Mouse (Mus musculus) small intestine, adult 2 months (tissue): ENCODE measurements around the gene Gfod1. TPM values are rescaled to one million over a fixed set of nuclear protein-coding genes. Genes with fewer than 3 reads are reported as not detected.
A peak's percentile ranks its signal among the peaks of the same experiment; 100 is the strongest.

Experiments used
- H3K27ac ChIP-seq: fragments of 200-500 bp; 2 replicates; pipeline ENCODE4 v1.5.1; 2012; ENCODE audit warnings: low read depth, low read length, control low read depth, inconsistent platforms; ENCODE audit not compliant: insufficient read depth
- H3K27me3 ChIP-seq: fragments of 200-500 bp; 2 replicates; pipeline ENCODE4 v1.6.1; 2012; ENCODE audit warnings: mild to moderate bottlenecking, moderate library complexity, low read length, inconsistent platforms; ENCODE audit not compliant: control insufficient read depth, insufficient read depth
- H3K36me3 ChIP-seq: fragments of 200-500 bp; 2 replicates; pipeline ENCODE4 v1.6.1; 2012; ENCODE audit warnings: mild to moderate bottlenecking, low read length, control low read depth, inconsistent platforms; ENCODE audit not compliant: control insufficient read depth, insufficient read depth
- H3K4me1 ChIP-seq: fragments of 200-500 bp; 2 replicates; pipeline ENCODE4 v1.6.1; 2012; ENCODE audit warnings: low read length, inconsistent platforms, mixed read lengths; ENCODE audit not compliant: control insufficient read depth, insufficient read depth, insufficient read length
- H3K4me3 ChIP-seq: fragments of 200-500 bp; 2 replicates; pipeline ENCODE4 v1.5.1; 2012; ENCODE audit warnings: low read depth, mild to moderate bottlenecking, control low read depth, inconsistent platforms, low read length, moderate library complexity
- CTCF ChIP-seq: fragments of 200-500 bp; IDR thresholded peaks from 2 replicates; pipeline ENCODE4 v1.5.1; 2012; ENCODE audit warnings: low read depth, mild to moderate bottlenecking, control low read depth, inconsistent platforms, low read length, moderate library complexity, mixed read lengths; ENCODE audit not compliant: insufficient replicate concordance, insufficient read length; ENCODE audit errors: extremely low read depth
- POLR2A ChIP-seq: fragments of 200-500 bp; IDR thresholded peaks from 2 replicates; pipeline ENCODE4 v1.6.1; 2012; ENCODE audit warnings: low read depth, mild to moderate bottlenecking, control low read depth, inconsistent platforms, low read length, moderate library complexity
- WGBS: fragments of 180-500 bp; shearing (Covaris S2); methylation state at CpG from one replicate; pipeline ENCODE4 v1.1.7; 2018; 5-methylcytosine and 5-hydroxymethylcytosine counted together
- polyA plus RNA-seq: library from polyadenylated mRNA; depleted of rRNA; stranded (reverse); fragments of >200 nt; gene quantifications from 2 replicates; pipeline ENCODE4 v1.2.3, GENCODE M21; 2012

Gene Gfod1
- polyA plus RNA-seq, 1 experiment = 4.3 TPM

- TF ChIP-seq POLR2A = no peak
- TF ChIP-seq CTCF = no peak
- H3K4me1 ChIP-seq = peaks cover 18% of the 10 kb centered on the region
- H3K27ac ChIP-seq = peak overlapping the region; percentile 68
- H3K36me3 ChIP-seq = no peaks in the 10 kb centered on the region
- H3K27me3 ChIP-seq = no peaks in the 10 kb centered on the region
- no peak overlapping the region for H3K4me3 ChIP-seq
- 15% methylated on average over 13 of the region's 13 CpGs for WGBS
Observed at GRCm38 (mm10) chr13:43231965-43232860, 71.8 kb downstream of the Gfod1 start.

- Histone ChIP-seq H3K4me1 (peaks cover 18% of the 10 kb centered on the region), H3K36me3 (no peaks in the 10 kb centered on the region), H3K4me3 (no peak overlapping the region), H3K27me3 (no peaks in the 10 kb centered on the region), H3K27ac (no peak overlapping the region)
- TF ChIP-seq CTCF (no peak), POLR2A (no peak)
- WGBS = 65% methylated on average over 4 of the region's 4 CpGs
Observed at GRCm38 (mm10) chr13:43230842-43231241, 73.1 kb downstream of the Gfod1 start.

- H3K27ac ChIP-seq = no peak overlapping the region
- H3K4me3 ChIP-seq = no peak overlapping the region
- H3K36me3 ChIP-seq = no peaks in the 10 kb centered on the region
- no peaks in the 10 kb centered on the region for H3K27me3 ChIP-seq
- TF ChIP-seq CTCF = no peak
- no peak for TF ChIP-seq POLR2A
- peaks cover 18% of the 10 kb centered on the region for H3K4me1 ChIP-seq
- 87% methylated on average over 6 of the region's 6 CpGs for WGBS
Observed at GRCm38 (mm10) chr13:43230238-43230637, 73.7 kb downstream of the Gfod1 start.

- Histone ChIP-seq H3K4me1 (peaks cover 18% of the 10 kb centered on the region), H3K36me3 (no peaks in the 10 kb centered on the region), H3K27me3 (no peaks in the 10 kb centered on the region), H3K4me3 (no peak overlapping the region), H3K27ac (no peak overlapping the region)
- no peak for TF ChIP-seq POLR2A
- WGBS = 83% methylated on average over 3 of the region's 3 CpGs
Observed at GRCm38 (mm10) chr13:43229767-43230166, 74.2 kb downstream of the Gfod1 start.

GRCm38 (mm10) chr13:43228141-43228540 lies 75.8 kb downstream of the Gfod1 start:
- 61% methylated on average over 6 of the region's 6 CpGs for WGBS
- peaks cover 18% of the 10 kb centered on the region for H3K4me1 ChIP-seq
- H3K27me3 ChIP-seq = no peaks in the 10 kb centered on the region
- H3K36me3 ChIP-seq = no peaks in the 10 kb centered on the region
- no peak overlapping the region for H3K27ac ChIP-seq
- no peak overlapping the region for H3K4me3 ChIP-seq
- TF ChIP-seq CTCF = no peak
- TF ChIP-seq POLR2A = no peak

GRCm38 (mm10) chr13:43226041-43226440 lies 77.9 kb downstream of the Gfod1 start:
- 84% methylated on average over 10 of the region's 10 CpGs for WGBS
- Histone ChIP-seq H3K36me3 (no peaks in the 10 kb centered on the region), H3K27me3 (no peaks in the 10 kb centered on the region), H3K4me1 (peaks cover 3% of the 10 kb centered on the region; the same call in 1 of the 2 replicates), H3K27ac (no peak overlapping the region), H3K4me3 (no peak overlapping the region)
- TF ChIP-seq CTCF (no peak), POLR2A (no peak)

GRCm38 (mm10) chr13:43225161-43225560 lies 78.8 kb downstream of the Gfod1 start:
- H3K27ac ChIP-seq = no peak overlapping the region
- H3K4me1 ChIP-seq = no peaks in the 10 kb centered on the region
- 74% methylated on average over 5 of the region's 5 CpGs for WGBS
- H3K4me3 ChIP-seq = no peak overlapping the region
- no peaks in the 10 kb centered on the region for H3K27me3 ChIP-seq
- peak; percentile 24; the same call in 1 of the 2 replicates for TF ChIP-seq CTCF
- no peak for TF ChIP-seq POLR2A
- no peaks in the 10 kb centered on the region for H3K36me3 ChIP-seq
